Mouse (Mus musculus): ENCODE results near the gene Itga3.

Gene Itga3

GRCm38 (mm10) chr11:95076536-95077111, at the start of gene Itga3:
Itga3 (minus strand) TSS chr11:95076801.
- DNase-seq (ENCODE audit: low read depth, low spot score) = peak; percentile 94

GRCm38 (mm10) chr11:95125366-95125948, 48.9 kb upstream of the Itga3 start:
- DNase-seq (ENCODE audit: low read depth, low spot score) = no peak

DNA sequence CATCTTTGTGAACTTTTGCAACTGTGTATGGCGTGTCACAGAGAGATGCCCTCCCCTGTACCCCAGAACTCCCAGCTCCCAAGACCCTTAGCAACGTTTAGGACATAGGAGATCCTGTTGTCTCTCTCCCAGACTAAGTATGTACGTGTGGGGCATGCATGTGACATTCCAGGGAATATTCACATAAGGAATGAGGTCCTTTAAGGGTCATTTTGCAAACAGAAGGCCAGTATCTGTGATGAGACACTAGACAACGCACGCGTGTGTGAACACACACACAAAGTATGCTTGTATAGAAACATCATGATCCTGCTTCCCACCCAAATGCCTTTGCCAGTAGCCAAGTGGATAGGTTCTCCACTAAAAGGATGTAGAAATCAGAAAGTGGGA, 45.5 kb upstream of the Itga3 start:
- no peak for DNase-seq (ENCODE audit: low read depth, low spot score)

DNA sequence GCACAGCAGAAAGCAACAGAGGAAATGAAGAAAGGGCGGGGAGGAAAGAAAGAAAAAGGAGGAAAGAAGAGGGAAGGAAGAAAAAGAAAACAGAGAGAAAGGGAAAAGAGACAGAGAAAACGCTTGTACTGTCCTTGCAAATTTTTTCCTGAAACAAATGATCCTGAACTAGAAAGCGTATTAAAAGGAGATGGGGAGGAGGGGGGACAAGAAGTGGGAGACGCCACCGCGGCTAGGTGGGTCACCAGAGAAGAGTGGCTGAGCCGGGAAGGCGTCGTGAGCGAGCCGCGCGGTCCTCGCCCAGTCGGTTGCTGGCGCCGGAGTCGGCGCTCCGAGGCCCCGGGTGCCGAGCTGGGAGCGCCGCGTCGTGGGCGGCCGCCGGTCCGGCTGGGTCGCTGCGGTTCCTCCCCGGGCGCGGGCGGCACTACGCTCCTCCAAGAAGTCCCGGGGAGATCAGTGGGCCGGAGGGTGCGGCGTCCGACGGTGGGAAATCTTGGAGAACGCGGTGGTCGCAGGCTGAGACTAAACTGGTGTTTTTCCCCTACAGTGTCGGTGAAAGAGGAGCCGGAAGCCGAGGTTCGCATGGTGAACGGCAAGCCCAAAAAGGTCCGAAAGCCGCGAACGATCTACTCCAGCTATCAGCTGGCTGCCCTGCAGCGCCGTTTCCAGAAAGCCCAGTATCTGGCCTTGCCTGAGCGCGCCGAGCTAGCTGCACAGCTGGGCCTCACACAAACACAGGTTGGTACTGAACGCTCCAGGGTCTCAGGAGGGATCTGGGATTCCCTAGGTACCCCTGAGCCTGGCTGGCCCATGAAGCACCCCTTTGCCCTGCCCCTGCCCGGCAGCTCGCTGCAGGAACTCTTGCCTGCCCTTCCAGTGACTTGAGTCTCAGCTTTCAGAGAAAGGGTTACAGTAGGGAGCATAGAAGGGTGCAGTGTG, 44.8 kb upstream of the Itga3 start:
- DNase-seq (ENCODE audit: low read depth, low spot score) = no peak

DNA sequence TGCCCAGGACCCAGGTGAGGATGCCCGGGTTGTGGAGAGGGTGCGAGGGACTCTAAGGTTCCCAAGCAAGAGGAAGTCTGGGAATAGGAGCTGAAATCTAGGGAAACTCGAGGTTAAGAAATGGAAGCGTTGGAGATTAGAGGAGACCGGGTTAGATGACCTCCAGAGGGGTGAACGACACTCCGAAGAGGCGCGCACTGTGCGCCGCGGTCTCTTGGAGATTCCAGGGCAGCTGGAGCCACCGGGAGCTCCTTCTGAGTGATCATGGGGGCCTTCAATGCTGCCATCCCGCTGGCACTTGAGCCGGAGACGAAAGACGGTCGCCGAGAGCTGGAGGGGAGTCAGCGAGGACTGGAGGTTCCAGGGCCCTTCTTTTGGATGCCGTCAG, 44.0 kb upstream of the Itga3 start:
- no peak for DNase-seq (ENCODE audit: low read depth, low spot score)

DNA sequence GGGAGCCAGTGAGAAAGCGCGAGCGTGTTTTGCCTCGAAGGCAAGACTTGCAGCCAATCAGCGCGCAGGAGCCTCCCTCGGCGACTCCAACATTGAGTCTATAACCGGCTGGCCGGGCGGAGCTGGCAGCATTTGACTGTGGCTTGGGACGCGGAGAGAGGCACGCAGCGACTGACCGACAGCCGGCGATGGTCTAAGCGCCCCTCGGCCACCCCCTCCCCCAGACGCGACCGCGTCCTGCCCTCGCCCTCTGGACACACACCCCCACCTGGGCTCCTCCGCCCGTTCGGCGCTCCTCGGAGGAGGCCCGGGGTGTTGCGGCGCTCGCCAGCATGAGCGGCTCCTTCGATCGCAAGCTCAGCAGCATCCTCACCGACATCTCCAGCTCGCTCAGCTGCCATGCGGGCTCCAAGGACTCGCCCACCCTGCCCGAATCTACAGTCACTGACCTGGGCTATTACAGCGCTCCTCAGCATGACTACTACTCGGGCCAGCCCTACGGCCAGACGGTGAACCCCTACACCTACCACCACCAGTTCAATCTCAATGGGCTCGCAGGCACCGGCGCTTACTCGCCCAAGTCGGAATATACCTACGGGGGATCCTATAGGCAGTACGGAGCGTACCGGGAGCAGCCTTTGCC, 43.5 kb upstream of the Itga3 start, which contains the start of gene Dlx3:
Dlx3 (plus strand) TSS at position 130 of the 643 bp plus-strand sequence.
- peak; percentile 78 for DNase-seq (ENCODE audit: low read depth, low spot score)

DNA sequence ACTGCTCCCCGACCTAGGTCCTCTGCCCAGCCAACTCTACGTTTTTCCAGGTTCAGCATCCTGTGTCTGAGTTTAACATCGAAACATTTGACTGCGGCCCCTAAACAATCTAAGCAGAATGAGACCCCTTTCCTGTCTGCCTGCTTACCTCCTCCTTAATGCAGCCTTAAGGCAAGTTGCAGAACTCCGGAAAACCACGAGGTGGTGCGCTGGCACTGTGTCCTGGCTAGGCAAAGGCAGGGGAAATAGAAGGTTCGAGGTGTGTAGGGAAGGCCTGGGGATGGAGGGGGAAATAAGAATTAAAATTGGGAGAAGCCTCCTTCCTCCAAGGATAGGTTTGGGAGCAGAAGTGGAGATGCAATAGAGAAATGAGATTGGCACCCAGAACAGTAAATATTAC, 41.9 kb upstream of the Itga3 start:
- peak; percentile 87 for DNase-seq (ENCODE audit: low read depth, low spot score)

GRCm38 (mm10) chr11:95117030-95117429, 40.4 kb upstream of the Itga3 start:
- DNase-seq (ENCODE audit: low read depth, low spot score) = peak; percentile 91

GRCm38 (mm10) chr11:95110081-95110480, 33.5 kb upstream of the Itga3 start:
- DNase-seq (ENCODE audit: low read depth, low spot score) = no peak

DNA sequence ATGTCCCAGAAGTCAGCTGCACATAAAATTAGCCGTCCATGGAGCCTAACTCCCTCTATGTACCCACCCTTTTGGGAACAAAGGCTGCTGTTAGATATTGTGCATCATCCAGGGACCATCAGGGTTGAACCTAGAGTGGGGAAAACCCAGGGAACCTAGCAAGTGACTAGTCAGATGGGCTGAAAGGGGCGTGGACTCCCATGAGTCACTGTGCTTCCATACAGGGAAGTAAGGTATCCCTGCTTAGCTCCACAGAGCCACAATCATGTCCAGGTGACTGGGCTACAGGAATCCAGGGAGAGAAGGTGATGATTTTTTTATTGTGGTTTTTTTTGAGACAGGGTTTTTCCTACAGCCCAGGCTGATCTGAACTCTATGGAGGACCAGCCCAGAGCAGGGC, 32.4 kb upstream of the Itga3 start:
- no peak for DNase-seq (ENCODE audit: low read depth, low spot score)

- DNase-seq (ENCODE audit: low read depth, low spot score) = peak; percentile 87
Observed at GRCm38 (mm10) chr11:95106440-95107236, 30.0 kb upstream of the Itga3 start.

- peak; percentile 84 for DNase-seq (ENCODE audit: low read depth, low spot score)
Observed at GRCm38 (mm10) chr11:95105274-95105874, 28.8 kb upstream of the Itga3 start.

DNA sequence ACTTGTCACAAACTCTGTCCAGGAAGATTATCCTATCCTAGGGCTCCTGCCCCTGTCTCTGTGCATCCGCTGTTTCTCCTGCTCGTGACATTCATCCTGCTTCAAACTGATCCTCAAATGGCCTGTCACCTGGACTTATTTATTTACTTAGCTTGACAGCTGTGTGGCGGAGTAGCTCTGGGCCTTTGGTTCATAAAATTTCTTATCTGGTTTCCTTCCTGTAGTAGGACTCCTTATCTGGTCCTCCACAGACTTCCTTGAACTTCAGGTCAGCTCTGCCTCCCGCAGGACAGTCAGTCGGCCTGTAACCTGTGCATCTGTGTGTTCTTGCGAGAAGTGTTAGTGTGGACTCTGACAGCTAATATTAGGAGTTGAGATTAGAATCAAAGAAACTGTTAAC, 27.7 kb upstream of the Itga3 start:
- DNase-seq (ENCODE audit: low read depth, low spot score) = no peak

GRCm38 (mm10) chr11:95102161-95102904, 25.7 kb upstream of the Itga3 start:
- DNase-seq (ENCODE audit: low read depth, low spot score) = no peak

- DNase-seq (ENCODE audit: low read depth, low spot score) = no peak
Observed at GRCm38 (mm10) chr11:95101071-95101788, 24.6 kb upstream of the Itga3 start.

DNA sequence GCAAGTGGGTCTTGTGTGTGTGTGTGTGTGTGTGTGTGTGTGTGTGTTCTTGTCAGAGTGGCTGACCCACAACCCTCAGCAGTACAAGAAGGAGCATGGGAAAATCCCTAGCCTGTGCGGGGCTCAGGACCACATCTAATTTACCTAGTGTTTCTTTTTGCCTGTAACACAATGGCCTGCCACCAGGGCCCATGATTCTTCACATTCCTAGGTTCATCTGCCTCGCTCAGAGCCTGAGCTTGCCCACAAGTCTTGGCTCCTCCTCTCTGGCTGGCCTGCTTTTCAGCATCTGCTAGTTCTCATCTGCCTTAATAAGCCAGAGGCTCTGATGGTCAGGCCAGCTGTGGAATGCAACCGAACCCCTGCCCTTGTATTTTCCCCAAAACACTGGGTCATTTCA, 23.8 kb upstream of the Itga3 start:
- peak; percentile 83 for DNase-seq (ENCODE audit: low read depth, low spot score)

GRCm38 (mm10) chr11:95098346-95099095, 21.9 kb upstream of the Itga3 start:
- no peak for DNase-seq (ENCODE audit: low read depth, low spot score)

GRCm38 (mm10) chr11:95097889-95098288, 21.3 kb upstream of the Itga3 start:
- DNase-seq (ENCODE audit: low read depth, low spot score) = no peak

Data from ES-CJ7 (cell line).